Mouse (Mus musculus) kidney, adult 2 months (tissue): ENCODE data around the gene Ggn.

Source experiments
- CTCF ChIP-seq: fragments of 200-500 bp; conservative IDR thresholded peaks from 2 replicates; pipeline ENCODE4 v1.5.1; 2011; ENCODE audit warnings: low read depth, mild to moderate bottlenecking, control low read depth, low read length, moderate library complexity, mixed read lengths; ENCODE audit not compliant: insufficient read depth, insufficient read length
- POLR2A ChIP-seq: fragments of 200-500 bp; IDR thresholded peaks from one replicate; pipeline ENCODE4 v1.6.1; 2011; ENCODE audit warnings: low read depth, low read length, control low read depth

DNA sequence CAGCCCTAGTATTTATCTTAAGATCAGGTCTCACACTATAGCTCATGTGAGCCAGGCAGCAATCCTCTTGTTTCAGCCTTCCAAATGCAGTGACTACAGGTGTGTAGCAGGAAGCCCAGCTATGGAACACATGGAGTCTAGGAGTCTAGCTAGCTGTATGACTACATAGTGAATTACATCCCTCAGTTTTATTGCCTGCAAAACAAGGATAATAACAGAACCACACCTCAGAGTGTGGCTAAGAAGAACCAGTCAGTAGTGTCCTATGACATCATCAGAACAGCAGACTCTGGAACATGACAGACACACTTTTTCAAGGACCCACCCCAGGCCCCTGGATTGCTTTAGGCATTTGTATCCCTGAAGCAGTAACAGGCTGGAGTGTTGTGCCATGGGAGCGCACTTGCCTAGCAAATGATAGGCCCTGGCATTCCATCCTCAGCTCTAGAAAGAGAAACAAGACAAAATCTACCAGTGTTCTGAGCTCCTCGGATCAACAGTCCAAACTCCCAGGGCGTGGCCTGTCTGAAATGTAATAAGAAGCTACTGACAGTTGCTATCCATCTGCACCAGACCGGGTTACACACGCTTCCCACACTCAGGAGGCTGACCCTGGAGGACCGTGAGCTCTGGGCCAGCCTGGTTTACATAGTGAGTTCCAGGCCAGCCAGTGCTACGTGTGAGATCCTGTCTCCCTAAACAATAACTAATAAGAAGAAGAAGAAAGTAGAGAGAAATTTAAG, 23.2 kb upstream of the Ggn start:
- TF ChIP-seq CTCF (no peak), POLR2A (no peak)
